Mouse (Mus musculus) CH12.LX (cell line): ENCODE results near the gene Fam178b.

Source experiments
- CHD2 ChIP-seq: IDR thresholded peaks from 2 replicates; pipeline ENCODE4 v1.6.1; 2011; ENCODE audit warnings: low read length, improper control_type of control experiment
- CTCF ChIP-seq, 2 experiments: IDR thresholded peaks in 1 of 2; conservative IDR thresholded peaks in 1 of 2; 2 replicates each; pipeline ENCODE4 v1.5.1; 2011 to 2012; ENCODE audit warnings: low read depth in 2 of 2, low read length in 2 of 2, improper control_type of control experiment in 1 of 2, inconsistent platforms in 1 of 2, mild to moderate bottlenecking in 1 of 2, moderate library complexity in 1 of 2
- HCFC1 ChIP-seq: IDR thresholded peaks from 2 replicates; pipeline ENCODE4 v1.6.1; 2012; ENCODE audit warnings: low read depth, mild to moderate bottlenecking, inconsistent platforms, low read length, improper control_type of control experiment
- MEF2A ChIP-seq: IDR thresholded peaks from 2 replicates; pipeline ENCODE4 v1.6.1; 2014; ENCODE audit warnings: low read depth, mild to moderate bottlenecking, inconsistent platforms, low read length, improper control_type of control experiment, borderline replicate concordance
- MYC ChIP-seq: IDR thresholded peaks from 2 replicates; pipeline ENCODE4 v1.6.1; 2011; ENCODE audit warnings: low read depth, mild to moderate bottlenecking, improper control_type of control experiment, low read length
- RCOR1 ChIP-seq: conservative IDR thresholded peaks from 2 replicates; pipeline ENCODE4 v1.6.1; 2012; ENCODE audit warnings: low read depth, mild to moderate bottlenecking, inconsistent platforms, low read length, improper control_type of control experiment
- UBTF ChIP-seq: IDR thresholded peaks from 2 replicates; pipeline ENCODE4 v1.6.1; 2012; ENCODE audit warnings: low read depth, mild to moderate bottlenecking, inconsistent platforms, low read length, improper control_type of control experiment, moderate library complexity
- USF2 ChIP-seq: conservative IDR thresholded peaks from 2 replicates; pipeline ENCODE4 v1.6.1; 2011; ENCODE audit warnings: low read depth, low read length, improper control_type of control experiment

DNA sequence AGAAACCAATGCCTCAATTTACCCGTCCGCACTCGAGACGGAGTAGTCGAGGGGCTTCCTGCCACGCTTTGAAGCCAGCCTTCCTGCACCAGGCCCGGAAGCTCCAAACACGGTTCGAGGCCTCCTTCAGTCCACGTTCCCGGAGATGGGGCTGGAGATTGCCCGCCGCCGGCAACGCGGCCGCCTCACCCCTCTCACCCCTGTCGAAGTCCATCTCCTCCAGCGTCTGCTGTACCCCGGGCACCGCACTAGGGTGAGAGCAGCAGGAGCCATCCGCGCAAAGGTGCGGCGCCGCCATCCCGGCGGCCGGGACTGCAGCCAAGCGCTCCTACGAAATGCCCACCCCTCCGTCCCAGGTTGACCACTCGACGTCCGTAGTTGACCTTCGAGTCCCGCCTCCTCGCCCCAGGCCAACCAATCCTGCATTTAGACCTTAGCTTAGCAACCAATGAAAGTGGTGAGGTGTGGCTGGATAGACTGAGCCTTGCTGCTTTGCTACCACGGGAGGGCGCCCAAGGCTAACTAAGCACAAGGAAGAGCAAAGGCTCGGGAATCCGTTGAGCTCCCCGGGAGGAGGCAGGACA, 136.0 kb downstream of the Fam178b start, which contains the start of gene Ankrd39:
- peak; percentile 54 to 100 for TF ChIP-seq CTCF (conservative IDR thresholded peaks at IDR 0.05 in 1 of 2, IDR thresholded peaks at IDR 0.05 in 1 of 2; ENCODE audit: low read depth in 2 of 2, low read length in 2 of 2)
- TF ChIP-seq MEF2A = peak; percentile 67
- TF ChIP-seq HCFC1 = peak; percentile 32; the same call in 1 of the 2 replicates
- TF ChIP-seq MYC = peak; percentile 15; the same call in 1 of the 2 replicates
- 0 out of 2 replicates have a peak, but pooled peaks have one; percentile 43 for TF ChIP-seq RCOR1
- TF ChIP-seq UBTF = no peak
- TF ChIP-seq USF2 = no peak
- peak; percentile 96 for TF ChIP-seq CHD2
